Mouse (Mus musculus) heart, adult 18-20 months (tissue): ENCODE results near the gene Neurl1a. TPM values are rescaled to one million over a fixed set of nuclear protein-coding genes. Genes with fewer than 3 reads are reported as not detected.

ENCODE experiments used
- DNase-seq, 2 experiments: peaks; one replicate each; pipeline ENCODE4 v3.0.0; 2021 to 2022; ENCODE audit warnings: mixed read lengths in 1 of 2
- microRNA-seq, 2 experiments: library from miRNA; unstranded; fragments of <30 nt; microRNA quantifications; one replicate each; pipeline ENCODE4 v1.2.0; 2022
- total RNA-seq, 2 experiments: library from RNA; stranded (reverse); gene quantifications; 2 replicates each; pipeline ENCODE4 v1.2.3; 2021

Gene Neurl1a
- total RNA-seq, 2 experiments from 2014 or later, result 1.9 TPM

GRCm38 (mm10) chr19:47291307-47292080, 112.9 kb downstream of the Neurl1a start:
- DNase-seq, result peak; percentile 47 to 52

GRCm38 (mm10) chr19:47292451-47292951, 113.9 kb downstream of the Neurl1a start:
- peak; percentile 71 to 85 for DNase-seq

- DNase-seq, result no peak
Observed at GRCm38 (mm10) chr19:47298100-47298499, 119.5 kb downstream of the Neurl1a start.

- DNase-seq, result no peak
Observed at GRCm38 (mm10) chr19:47301303-47302190, 122.9 kb downstream of the Neurl1a start.

- peak in 1 of 2 experiments; percentile 51 for DNase-seq
Observed at GRCm38 (mm10) chr19:47302191-47302852, 123.7 kb downstream of the Neurl1a start.

- DNase-seq, result peak in 1 of 2 experiments; percentile 44
Observed at GRCm38 (mm10) chr19:47303128-47303527, 124.5 kb downstream of the Neurl1a start.

- no peak for DNase-seq
Observed at GRCm38 (mm10) chr19:47304170-47304745, 125.6 kb downstream of the Neurl1a start.

- no peak for DNase-seq
Observed at GRCm38 (mm10) chr19:47305401-47305800, 126.8 kb downstream of the Neurl1a start.

GRCm38 (mm10) chr19:47306128-47306916, 127.7 kb downstream of the Neurl1a start:
- no peak for DNase-seq

GRCm38 (mm10) chr19:47306917-47307315, 128.3 kb downstream of the Neurl1a start:
- DNase-seq, result no peak

Small RNA genes lying within 50 kb of the gene (microRNA-seq; reads per million reads assigned to microRNA genes)
- 0 reads per million in 2 experiments for gene Mir6995

Other genes starting within 250 kb of the Neurl1a start
- not detected for gene Ina, start 164.1 kb upstream of the Neurl1a start, total RNA-seq
- gene Nt5c2, start 163.7 kb upstream of the Neurl1a start, total RNA-seq, result 10 to 100 TPM; 63.6 to 64.0 TPM
- gene Pcgf6, start 127.9 kb upstream of the Neurl1a start, total RNA-seq, result 1 to 10 TPM; 2.7 to 3.7 TPM
- gene Taf5, start 111.1 kb upstream of the Neurl1a start, total RNA-seq, result 1 to 10 TPM; 2.4 to 2.6 TPM
- gene Usmg5, start 88.2 kb upstream of the Neurl1a start, total RNA-seq, result 1,000 to 10,000 TPM; 2,301 to 2,526 TPM
- 10 to 100 TPM; 11.2 to 12.9 TPM for gene Pdcd11, start 88.1 kb upstream of the Neurl1a start, total RNA-seq
- 1 to 10 TPM; 3.9 to 6.1 TPM for gene Calhm2, start 40.5 kb upstream of the Neurl1a start, total RNA-seq
- gene Calhm1, start 34.6 kb upstream of the Neurl1a start, total RNA-seq, result not detected
- gene Calhm3, start 21.1 kb upstream of the Neurl1a start, total RNA-seq, result not detected